Mouse (Mus musculus): ENCODE data around the gene Atrip.

- TF ChIP-seq TAL1 (IDR thresholded peaks at IDR 0.05; ENCODE audit: low read length) (no peak), GATA1 (IDR thresholded peaks at IDR 0.05; ENCODE audit: low read length) (no peak)
Observed at GRCm38 (mm10) chr9:109032435-109032834, 41.5 kb downstream of the Atrip start.

Measured in erythroblast, embryonic 14.5 days (primary cell).